Mouse (Mus musculus): ENCODE results near the gene Tecpr1.
A peak's percentile ranks its signal among the peaks of the same experiment; 100 is the strongest.

Tecpr1 gene

GRCm38 (mm10) chr5:144251876-144252577, 28.6 kb upstream of the Tecpr1 start:
- DNase-seq (ENCODE audit: low spot score), result no peak

- no peak for DNase-seq (ENCODE audit: low spot score)
These were observed 26.5 kb upstream of the Tecpr1 start for GRCm38 (mm10) chr5:144249871-144250270.

- no peak for DNase-seq (ENCODE audit: low spot score)
These were observed 24.6 kb upstream of the Tecpr1 start for GRCm38 (mm10) chr5:144247906-144248585.

- no peak for DNase-seq (ENCODE audit: low spot score)
These were observed 23.9 kb upstream of the Tecpr1 start for GRCm38 (mm10) chr5:144247307-144247706.

- no peak for DNase-seq (ENCODE audit: low spot score)
These were observed 23.3 kb upstream of the Tecpr1 start for GRCm38 (mm10) chr5:144246669-144247068.

GRCm38 (mm10) chr5:144245592-144245991, 22.2 kb upstream of the Tecpr1 start:
- no peak for DNase-seq (ENCODE audit: low spot score)

GRCm38 (mm10) chr5:144243901-144244487, 20.6 kb upstream of the Tecpr1 start, which contains the start of gene Bri3:
Bri3 (plus strand) TSS chr5:144244437.
- no peak for DNase-seq (ENCODE audit: low spot score)

GRCm38 (mm10) chr5:144238969-144239368, 15.6 kb upstream of the Tecpr1 start:
- DNase-seq (ENCODE audit: low spot score), result no peak

GRCm38 (mm10) chr5:144234714-144235113, 11.3 kb upstream of the Tecpr1 start:
- no peak for DNase-seq (ENCODE audit: low spot score)

GRCm38 (mm10) chr5:144234222-144234621, 10.8 kb upstream of the Tecpr1 start:
- DNase-seq (ENCODE audit: low spot score), result no peak

- no peak for DNase-seq (ENCODE audit: low spot score)
These were observed 9.1 kb upstream of the Tecpr1 start for GRCm38 (mm10) chr5:144232531-144232930.

GRCm38 (mm10) chr5:144231410-144231809, 8.0 kb upstream of the Tecpr1 start:
- no peak for DNase-seq (ENCODE audit: low spot score)

- no peak for DNase-seq (ENCODE audit: low spot score)
These were observed 6.8 kb upstream of the Tecpr1 start for GRCm38 (mm10) chr5:144230216-144230615.

GRCm38 (mm10) chr5:144226220-144226619, 2.8 kb upstream of the Tecpr1 start:
- DNase-seq (ENCODE audit: low spot score), result no peak

GRCm38 (mm10) chr5:144223899-144224816, 743 bp upstream of the Tecpr1 start:
- DNase-seq (ENCODE audit: low spot score), result no peak

GRCm38 (mm10) chr5:144222811-144223502, 458 bp downstream of the Tecpr1 start:
- peak; percentile 39 for DNase-seq (ENCODE audit: low spot score)

- no peak for DNase-seq (ENCODE audit: low spot score)
These were observed 2.1 kb downstream of the Tecpr1 start for GRCm38 (mm10) chr5:144221305-144221704.

GRCm38 (mm10) chr5:144219936-144220335, 3.5 kb downstream of the Tecpr1 start:
- no peak for DNase-seq (ENCODE audit: low spot score)

GRCm38 (mm10) chr5:144219306-144219705, 4.1 kb downstream of the Tecpr1 start:
- DNase-seq (ENCODE audit: low spot score), result no peak

- no peak for DNase-seq (ENCODE audit: low spot score)
These were observed 5.4 kb downstream of the Tecpr1 start for GRCm38 (mm10) chr5:144218061-144218460.

GRCm38 (mm10) chr5:144215992-144216391, 7.4 kb downstream of the Tecpr1 start:
- DNase-seq (ENCODE audit: low spot score), result no peak

Data from MN1 (cell line).